Mouse (Mus musculus) left cerebral cortex, adult 18-20 months (tissue): ENCODE results near the gene Ager. TPM values are rescaled to one million over a fixed set of nuclear protein-coding genes. Genes with fewer than 3 reads are reported as not detected.

Experiments
- DNase-seq, 2 experiments: peaks; one replicate each; pipeline ENCODE4 v3.0.0; 2021 to 2022; ENCODE audit warnings: low spot score in 2 of 2, mixed read lengths in 1 of 2
- total RNA-seq, 2 experiments: library from RNA; stranded (reverse); gene quantifications; 2 replicates each; pipeline ENCODE4 v1.2.3; 2021

Ager gene
- total RNA-seq, 2 experiments from 2014 or later, result 0.45 to 0.58 TPM

DNA sequence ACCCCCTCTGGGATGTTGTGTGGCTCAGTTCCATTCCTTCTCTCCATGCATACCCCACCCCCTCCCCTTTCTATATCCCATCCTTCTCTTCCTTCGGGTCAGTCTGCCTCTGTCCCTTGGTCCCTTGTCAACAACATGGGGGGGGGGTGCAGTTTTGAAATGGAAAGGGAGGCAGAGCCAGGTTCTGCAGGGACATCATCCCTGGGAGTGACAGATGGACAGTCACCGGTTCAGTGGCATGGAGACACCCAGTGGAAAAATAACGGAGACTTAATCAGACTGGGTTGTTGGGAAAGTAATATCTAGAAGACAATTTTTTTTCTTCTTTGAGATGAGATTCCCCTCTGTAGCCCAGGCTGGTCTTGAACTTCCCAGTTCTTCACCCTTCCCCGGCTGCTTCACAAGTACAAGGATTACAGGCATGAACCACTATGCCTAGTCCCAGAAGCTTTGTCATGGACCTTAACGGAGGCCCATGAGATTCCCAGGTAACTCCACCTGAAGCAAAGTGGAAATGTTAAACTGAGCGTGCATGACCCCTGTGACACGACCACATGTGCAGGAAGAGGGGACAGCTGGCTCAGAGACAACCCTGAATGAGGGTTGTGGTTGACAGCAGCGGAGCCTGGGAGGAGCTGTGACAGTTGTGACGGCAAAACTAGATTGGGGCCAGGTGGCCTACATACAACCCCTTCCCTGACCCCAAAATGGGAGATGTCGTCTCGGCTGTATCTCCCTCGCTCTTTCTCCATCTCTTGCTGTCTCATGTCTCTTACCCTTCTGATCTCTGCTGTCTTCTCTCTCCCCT lies 32.3 kb downstream of the Ager start:
- DNase-seq, result no peak

DNA sequence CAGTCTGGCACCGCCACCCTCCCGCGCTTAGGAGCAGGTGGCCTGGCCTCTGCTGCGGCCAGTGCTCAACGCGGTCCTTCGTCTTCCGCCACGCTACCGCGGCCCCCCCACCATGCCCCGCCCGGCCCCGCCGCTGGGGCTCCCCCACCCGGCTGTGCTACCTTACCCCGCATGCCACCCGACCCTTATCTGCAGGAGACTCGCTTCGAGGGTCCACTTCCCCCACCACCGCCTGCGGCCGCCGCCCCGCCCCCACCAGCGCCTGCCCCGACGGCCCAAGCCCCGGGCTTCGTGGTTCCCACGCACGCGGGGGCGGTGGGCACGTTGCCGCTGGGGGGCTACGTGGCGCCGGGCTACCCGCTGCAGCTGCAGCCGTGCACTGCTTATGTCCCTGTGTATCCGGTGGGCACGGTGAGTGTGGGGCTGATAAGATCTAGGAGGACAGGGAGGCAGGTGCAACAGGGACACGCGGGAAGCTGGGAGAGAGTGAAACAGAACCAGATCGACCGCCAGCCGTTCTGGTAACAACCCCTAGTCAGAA lies 33.2 kb downstream of the Ager start:
- DNase-seq, result no peak

DNA sequence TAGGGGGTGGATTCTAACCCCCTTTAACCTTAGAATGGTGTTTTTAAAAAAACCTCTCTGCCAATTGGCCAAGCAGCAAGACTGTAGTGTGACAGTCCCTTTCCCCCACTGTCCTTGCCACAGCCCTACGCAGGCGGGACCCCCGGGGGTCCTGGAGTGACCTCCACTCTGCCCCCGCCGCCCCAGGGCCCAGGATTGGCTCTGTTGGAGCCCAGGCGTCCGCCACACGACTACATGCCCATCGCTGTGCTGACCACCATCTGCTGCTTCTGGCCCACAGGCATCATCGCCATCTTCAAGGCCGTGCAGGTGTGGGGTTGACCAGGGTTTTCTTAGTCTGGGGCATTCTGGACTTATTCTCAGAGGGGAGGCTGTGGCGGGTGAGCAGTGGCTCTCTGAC lies 34.0 kb downstream of the Ager start:
- DNase-seq, result no peak

DNA sequence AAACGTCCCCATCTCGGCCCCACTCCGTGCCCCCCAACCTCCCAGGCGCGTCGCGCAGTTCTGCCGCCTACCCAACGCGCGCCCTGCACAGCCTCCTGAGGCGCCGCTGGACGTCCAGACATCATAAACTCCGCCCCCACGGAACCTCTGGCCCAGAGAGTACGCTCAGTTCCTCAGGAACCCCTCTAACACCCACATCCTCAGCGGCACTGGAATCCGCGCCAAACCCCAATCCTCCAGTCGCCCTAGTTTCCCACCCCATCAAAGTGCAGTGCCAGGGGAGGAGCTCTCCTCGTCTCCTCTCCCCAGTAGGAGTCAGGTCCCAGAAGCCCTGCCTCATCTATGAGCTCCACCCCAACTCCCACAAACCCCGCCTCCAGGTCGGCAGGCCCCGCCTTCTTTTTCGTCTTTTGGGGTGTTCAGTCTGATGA lies 34.6 kb downstream of the Ager start:
- peak; percentile 87 to 92 for DNase-seq

DNA sequence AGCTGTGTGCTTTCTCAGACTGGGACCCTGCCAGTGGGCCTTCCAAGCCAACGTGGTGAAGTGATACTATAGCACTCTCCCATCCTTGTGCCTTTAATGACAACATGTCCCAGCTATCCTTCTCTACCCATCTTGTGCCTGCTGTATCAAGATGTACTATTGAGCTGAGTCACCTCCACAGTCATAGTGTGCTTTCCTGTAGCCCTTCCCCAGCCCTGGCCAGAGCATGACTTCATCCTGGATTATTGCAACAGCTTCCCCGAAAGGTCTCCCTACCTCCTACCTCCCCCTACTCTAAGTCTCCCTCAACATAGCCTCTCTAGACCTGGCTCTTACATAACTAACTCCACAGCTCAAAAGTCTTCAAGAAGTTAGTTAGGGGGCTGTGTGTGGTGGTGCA lies 38.0 kb downstream of the Ager start:
- DNase-seq, result no peak

DNA sequence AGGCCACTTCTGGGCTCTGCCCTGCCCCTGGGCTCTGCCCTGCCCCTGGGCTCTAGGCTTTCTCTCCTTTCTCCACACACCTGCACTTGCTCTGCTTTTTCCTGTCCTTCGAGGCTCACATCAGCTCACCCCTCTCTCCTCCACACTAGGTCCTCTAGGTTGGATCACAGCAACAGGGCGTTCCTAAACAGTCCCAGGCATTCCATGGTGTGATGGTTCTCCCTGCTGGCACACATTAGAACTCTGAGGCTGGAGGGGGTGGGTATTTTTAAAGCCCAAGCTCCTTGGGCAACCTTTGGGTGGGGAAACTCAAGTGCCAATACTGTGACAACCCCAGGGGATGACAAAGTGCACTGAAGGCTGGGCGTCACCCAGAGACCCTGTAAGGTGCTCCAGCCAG lies 39.8 kb downstream of the Ager start:
- no peak for DNase-seq

DNA sequence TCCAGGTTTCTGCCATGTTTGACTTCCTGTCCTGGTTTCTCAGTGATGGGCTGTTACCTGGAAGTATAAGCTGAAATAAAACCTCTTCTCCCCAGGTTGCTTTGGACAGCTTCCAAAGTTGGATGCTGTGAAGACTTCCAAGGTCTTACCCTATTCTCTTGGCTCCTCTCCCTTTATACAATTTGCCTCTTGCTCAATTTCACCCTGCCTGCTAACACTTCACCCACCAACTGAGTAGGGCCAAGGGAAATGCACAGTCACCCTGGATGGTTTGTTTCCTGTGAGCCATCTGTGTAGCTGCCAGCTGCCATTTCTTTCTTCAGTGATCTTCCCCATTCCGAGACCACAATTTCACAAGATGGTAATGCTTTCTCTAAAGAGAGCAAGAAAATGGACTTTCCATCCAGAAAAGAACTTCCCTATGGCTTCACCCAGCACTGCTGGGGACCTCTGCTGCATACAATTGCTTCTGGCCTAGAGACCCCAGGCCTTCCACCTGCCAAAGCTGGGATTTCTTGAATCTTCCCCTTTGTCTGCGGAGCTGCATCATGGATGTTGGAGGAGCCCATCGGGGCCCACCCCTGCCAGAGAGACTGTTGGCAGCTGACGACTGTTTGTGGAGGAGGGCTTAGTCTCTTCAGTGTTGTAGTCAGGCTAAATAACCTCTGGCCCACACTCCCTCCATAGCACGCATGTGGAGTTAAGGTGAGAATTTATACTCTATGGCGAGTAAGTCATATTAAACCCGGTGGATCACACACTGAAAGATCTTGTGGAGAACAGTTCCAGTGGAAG lies 42.0 kb downstream of the Ager start:
- no peak for DNase-seq

DNA sequence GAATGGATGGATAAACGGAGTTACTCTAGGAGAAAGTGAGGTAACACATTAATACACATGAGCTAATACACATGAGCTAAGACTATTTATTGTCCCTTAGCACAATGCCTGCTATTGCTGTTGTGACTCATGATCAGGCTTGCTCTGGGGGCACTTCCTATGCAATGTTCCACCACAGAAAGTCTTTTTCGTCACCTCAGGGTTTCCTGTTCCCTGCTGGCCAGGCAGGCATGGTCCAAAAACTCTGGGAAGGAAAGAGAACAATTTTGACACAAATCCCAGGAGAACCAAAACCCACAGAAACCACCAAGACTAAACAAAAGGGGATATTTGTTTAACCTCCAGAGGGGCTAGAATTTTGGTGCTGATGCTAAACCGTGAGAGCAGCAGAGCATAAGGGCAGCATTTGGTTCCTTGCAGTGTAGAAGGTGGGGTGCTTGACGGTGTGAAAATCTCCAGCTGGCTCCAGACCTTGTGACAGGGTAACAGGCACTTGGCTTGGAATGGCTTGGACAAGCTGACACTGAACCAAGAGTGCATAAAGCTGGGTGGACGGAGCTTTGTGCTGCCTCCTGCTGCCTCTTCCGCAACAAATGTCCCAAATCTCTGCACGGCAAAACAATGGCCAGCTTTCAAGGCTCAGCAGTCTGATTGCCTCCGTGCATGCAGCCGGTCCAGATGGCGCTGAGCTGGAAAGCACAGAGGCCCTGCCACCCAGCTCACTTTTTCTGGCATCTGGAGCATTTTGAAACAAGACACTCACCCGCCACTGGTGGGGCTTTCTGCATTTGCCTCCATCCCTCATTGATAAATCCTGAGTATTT lies 43.3 kb downstream of the Ager start:
- peak; percentile 53 to 62 for DNase-seq

DNA sequence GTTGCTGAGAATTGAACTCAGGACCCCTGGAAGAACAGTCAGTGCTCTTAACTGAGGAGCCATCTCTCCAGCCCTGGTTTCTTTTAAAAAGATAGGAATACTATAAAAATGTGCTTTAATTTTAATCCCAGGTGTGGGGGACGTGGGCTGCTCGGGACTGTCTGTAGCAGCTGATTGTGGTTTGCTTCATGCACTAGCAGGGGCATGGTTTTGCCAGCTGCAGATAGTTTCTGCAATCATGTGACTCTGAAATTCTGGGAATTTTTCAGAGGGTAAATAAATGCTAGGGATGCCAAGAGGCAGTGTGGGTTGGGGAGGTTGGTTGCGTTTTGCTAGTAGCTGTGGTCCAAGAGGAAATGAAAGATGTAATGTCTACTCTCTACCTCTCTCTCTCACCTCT lies 44.3 kb downstream of the Ager start:
- DNase-seq, result no peak

DNA sequence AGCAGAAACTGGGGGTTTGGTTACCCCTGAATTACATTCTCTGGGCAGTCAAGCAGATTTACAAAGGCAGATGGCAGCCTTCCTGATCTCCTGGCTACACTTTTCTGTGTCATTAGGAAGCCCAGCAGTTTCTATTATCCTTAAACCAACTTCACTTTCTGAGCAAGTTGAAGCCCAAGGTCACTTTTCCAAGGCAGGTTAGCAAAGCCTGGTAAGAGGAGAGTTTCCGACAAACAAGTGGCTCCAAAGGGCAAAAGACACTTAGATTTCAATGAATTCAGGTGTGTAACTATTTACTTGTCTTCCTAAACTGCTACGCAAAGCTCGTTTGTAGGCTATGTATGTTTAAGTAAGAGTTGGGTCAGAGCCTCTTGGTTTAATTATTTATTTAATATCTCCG lies 45.7 kb downstream of the Ager start:
- DNase-seq, result no peak

DNA sequence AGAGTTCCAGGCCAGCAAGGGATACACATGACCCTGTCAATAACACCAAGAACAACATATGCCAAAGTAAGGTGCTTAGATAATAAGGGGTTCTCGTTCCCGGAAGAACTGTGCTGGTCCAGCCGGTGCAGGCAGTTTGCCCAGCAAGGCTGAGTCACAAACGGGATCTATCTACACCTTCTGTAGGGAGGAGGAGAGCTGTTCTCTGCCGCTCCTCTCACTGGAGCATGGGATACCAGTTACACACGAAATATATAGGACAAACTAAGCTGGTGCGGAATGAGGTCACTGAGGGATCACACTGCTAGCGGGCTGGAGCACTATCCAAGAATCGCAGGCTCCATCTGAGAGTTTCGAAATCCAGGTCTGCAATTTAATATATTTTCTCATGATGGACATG lies 46.3 kb downstream of the Ager start:
- DNase-seq, result no peak

DNA sequence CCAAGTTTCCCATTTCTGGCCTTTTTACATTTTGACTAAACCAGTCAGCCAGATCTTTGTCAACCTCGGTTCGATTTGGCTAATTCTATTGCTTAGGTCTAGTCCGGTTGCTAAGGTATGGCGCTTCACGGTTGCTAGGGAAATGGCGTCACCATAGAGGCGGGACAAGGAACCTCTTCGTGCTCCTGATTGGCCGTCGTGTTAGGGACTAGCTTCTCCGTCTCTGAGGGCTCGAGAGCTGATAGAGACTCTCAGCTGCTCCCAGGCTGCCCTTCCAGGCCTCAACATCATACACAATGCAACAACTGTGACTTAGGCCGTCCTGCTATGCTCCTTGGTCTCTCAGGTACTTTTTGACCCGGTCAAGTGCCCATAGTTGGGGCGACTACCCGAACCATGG lies 46.9 kb downstream of the Ager start, which contains the start of gene Fkbpl:
TSS of gene Fkbpl (plus strand) at position 157 of the 400 bp plus-strand sequence.
- peak; percentile 96 to 97 for DNase-seq

DNA sequence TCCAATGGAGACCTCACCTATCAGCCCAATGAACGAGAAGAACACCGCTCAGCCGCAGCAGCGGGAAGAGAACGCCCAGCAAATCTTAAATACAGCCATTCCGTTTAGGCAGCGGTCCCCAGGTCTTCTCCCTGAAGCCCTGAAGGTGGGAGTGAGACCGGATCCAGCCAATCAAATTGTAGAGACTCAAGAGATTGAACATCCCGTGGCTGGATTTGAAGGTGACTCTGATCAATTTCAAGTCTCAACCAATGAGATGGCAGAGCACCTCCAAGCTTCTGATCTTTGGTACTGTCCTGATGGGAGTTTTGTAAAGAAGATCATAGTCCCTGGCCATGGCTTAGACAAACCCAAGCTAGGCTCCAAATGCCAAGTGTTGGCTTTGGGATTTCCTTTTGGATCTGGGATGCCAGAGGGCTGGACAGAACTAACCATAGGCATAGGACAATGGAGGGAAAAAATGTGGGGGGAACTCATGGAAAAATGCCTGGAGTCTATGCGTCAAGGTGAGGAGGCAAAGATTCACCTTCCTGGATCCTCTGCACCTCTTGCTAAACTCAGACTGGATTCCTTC lies 47.7 kb downstream of the Ager start:
- no peak for DNase-seq

DNA sequence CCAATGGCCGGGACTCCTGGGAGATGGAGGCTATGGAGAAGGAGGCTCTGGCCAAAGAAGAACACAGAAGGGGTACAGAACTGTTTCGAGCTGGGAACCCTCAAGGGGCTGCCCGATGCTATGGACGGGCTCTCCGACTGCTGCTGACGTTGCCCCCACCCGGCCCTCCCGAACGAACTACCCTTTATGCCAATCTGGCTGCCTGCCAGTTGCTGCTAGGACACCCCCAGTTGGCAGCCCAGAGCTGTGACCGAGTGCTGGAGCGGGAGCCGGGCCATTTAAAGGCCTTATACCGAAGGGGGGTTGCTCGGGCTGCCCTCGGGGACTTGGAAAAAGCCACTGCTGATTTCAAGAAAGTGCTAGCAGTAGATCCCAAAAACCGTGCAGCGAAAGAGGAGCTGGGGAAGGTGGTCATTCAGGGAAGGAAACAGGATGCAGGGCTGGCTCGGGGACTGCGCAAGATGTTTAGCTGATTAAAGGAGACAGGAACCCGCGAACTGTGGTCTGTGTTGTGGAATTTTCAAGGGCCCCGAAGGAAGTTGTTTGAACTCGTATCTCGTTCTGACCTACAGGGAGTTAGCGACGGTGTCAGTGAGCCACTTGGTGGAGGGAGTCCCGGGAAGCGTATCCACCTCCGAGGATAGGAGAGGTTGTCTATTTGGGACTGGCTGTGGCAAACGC lies 48.3 kb downstream of the Ager start:
- DNase-seq, result no peak

DNA sequence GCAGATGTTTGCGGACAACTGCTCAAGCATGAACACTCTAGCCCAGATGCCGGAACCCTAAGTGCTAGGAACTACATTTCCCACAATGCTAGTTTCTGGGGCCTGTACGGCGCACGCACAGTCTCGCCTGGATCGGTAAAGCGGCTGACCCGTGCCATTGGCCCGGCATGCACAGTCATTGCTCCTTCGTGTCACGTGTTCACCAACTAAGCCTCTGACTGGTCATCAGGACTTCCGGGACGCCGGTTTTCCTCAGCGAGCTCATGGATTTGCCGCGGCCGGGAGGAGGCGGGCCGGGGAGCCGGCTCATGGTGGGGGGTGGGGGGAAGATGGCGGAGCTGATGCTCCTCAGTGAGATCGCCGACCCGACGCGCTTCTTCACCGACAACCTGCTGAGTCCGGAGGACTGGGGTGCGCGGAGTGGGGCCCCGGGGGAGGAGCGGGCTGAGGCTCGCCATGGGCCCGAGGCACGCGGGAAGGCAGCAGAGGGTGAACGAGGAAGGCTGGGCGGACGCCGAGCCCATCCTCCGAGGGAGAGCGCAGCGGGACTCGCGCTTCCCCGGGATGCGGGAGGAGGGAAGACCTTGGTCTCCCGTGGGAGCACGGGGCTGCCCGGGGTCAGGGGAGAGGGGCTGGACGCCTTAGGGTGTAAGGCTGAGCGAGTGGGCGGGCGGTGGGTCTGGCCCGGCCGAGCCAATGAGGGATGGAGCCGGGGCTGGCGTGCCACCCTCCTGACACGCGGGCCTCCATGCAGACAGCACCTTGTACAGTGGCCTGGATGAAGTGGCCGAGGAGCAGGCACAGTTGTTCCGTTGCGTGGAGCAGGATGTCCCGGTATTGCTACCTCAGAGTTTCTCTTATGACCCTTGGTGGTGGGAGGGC lies 49.5 kb downstream of the Ager start, which contains the start of gene Atf6b:
TSS of gene Atf6b (plus strand) at position 241 of the 882 bp plus-strand sequence.
- peak; percentile 94 to 96 for DNase-seq

DNA sequence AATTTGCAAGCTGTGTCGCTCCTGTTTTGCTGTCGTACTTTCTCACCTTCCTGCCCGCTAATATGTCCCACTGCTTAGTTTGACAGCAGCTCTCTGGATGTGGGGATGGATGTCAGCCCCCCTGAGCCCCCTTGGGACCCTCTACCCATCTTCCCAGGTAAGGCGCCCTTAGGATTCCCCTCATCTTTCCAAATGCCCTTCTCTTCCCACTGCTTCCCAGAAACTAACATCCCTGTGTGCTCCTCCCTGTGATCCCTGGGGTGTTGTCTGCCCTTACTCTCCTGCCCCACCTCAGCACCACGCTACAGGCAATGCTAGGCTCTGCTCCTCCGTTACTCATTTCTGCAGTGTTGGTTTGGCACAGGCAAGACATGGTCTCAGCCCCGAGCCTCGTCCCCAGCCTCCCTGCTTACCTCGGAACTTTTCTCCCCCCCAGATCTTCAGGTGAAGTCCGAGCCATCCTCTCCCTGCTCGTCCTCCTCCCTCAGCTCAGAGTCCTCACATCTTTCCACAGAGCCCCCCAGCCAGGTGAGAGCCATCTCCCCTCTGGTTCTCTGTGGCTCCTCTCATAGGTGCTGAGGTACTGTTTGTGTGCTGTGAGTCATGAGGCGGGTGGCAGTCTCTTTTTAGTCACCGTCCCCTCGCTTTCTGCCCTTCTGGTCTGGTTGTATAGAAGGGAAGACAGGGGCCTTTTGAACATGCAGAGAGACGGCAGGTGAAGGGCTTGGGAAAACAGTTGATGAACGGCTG lies 50.7 kb downstream of the Ager start:
- no peak for DNase-seq

DNA sequence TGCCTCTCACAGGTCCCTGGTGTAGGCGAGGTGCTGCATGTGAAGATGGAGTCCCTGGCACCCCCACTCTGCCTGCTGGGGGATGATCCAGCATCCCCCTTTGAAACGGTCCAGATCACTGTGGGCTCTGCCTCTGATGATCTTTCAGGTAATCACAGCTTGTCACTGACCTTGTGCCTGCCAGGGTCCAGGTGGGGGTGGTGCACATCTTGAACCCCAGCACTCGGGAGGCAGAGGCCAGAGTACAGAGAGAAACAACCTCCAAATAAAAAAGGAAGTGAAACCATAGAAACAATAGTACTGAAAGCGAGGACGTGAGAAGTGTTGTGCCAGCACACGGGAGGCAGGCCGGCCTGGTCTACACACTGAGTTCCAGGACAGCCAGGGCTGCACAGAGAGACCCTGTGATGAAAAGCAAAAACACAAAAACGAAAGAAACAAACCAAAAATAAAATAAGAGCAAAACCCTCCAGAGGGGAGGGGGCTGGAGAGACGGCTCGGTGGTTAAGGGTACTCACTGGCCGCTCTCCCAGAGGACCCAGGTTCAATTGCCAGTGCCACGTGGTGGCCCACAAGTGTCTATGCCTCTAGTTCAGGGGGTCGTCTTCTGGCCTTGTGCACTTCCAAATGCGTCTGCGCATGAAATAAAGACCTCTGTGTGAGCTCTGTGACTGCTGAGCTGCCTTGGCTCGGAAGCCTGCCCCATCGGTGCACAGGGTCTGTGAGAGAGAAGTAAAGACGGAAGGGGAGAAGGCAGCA lies 51.6 kb downstream of the Ager start:
- no peak for DNase-seq
